Mouse (Mus musculus): ENCODE results near the gene Myo16. TPM values are rescaled to one million over a fixed set of nuclear protein-coding genes. Genes with fewer than 3 reads are reported as not detected.

Gene Myo16
- polyA plus RNA-seq, 1 experiment, result not detected

- no peaks in the 10 kb centered on the region for H3K4me1 ChIP-seq (ENCODE audit: control insufficient read depth, insufficient read depth, insufficient read length, low read length)
- H3K4me3 ChIP-seq (ENCODE audit: low read depth, low read length), result no peak overlapping the region
- 83% methylated on average over 6 of the region's 6 CpGs for WGBS
- no peaks in the 10 kb centered on the region for H3K36me3 ChIP-seq (ENCODE audit: control insufficient read depth, insufficient read depth, low read length)
- H3K27me3 ChIP-seq (ENCODE audit: control insufficient read depth, insufficient read depth, low read length), result no peaks in the 10 kb centered on the region
- no peak overlapping the region for H3K27ac ChIP-seq (ENCODE audit: insufficient read depth, low read depth, low read length)
- TF ChIP-seq CTCF (IDR thresholded peaks at IDR 0.05; ENCODE audit: extremely low read depth, insufficient read length, insufficient replicate concordance, low read depth, low read length) (no peak), POLR2A (IDR thresholded peaks at IDR 0.05; ENCODE audit: low read depth, low read length) (no peak)
These were observed 346.8 kb downstream of the Myo16 start for GRCm38 (mm10) chr8:10500465-10500864.

- Histone ChIP-seq H3K36me3 (ENCODE audit: control insufficient read depth, insufficient read depth, low read length) (no peaks in the 10 kb centered on the region), H3K27me3 (ENCODE audit: control insufficient read depth, insufficient read depth, low read length) (no peaks in the 10 kb centered on the region), H3K4me1 (ENCODE audit: control insufficient read depth, insufficient read depth, insufficient read length, low read length) (no peaks in the 10 kb centered on the region), H3K4me3 (ENCODE audit: low read depth, low read length) (no peak overlapping the region), H3K27ac (ENCODE audit: insufficient read depth, low read depth, low read length) (no peak overlapping the region)
- no peak for TF ChIP-seq POLR2A (IDR thresholded peaks at IDR 0.05; ENCODE audit: low read depth, low read length)
- TF ChIP-seq CTCF (IDR thresholded peaks at IDR 0.05; ENCODE audit: extremely low read depth, insufficient read length, insufficient replicate concordance, low read depth, low read length), result no peak
- WGBS, result 94% methylated on average over 3 of the region's 3 CpGs
These were observed 348.0 kb downstream of the Myo16 start for GRCm38 (mm10) chr8:10501750-10502149.

- H3K4me3 ChIP-seq (ENCODE audit: low read depth, low read length), result no peak overlapping the region
- H3K36me3 ChIP-seq (ENCODE audit: control insufficient read depth, insufficient read depth, low read length), result no peaks in the 10 kb centered on the region
- no peak overlapping the region for H3K27ac ChIP-seq (ENCODE audit: insufficient read depth, low read depth, low read length)
- H3K27me3 ChIP-seq (ENCODE audit: control insufficient read depth, insufficient read depth, low read length), result no peaks in the 10 kb centered on the region
- no peak for TF ChIP-seq POLR2A (IDR thresholded peaks at IDR 0.05; ENCODE audit: low read depth, low read length)
- TF ChIP-seq CTCF (IDR thresholded peaks at IDR 0.05; ENCODE audit: extremely low read depth, insufficient read length, insufficient replicate concordance, low read depth, low read length), result no peak
- 76% methylated on average over 3 of the region's 3 CpGs for WGBS
- no peaks in the 10 kb centered on the region for H3K4me1 ChIP-seq (ENCODE audit: control insufficient read depth, insufficient read depth, insufficient read length, low read length)
These were observed 358.4 kb downstream of the Myo16 start for GRCm38 (mm10) chr8:10512105-10512504.

- no peaks in the 10 kb centered on the region for H3K36me3 ChIP-seq (ENCODE audit: control insufficient read depth, insufficient read depth, low read length)
- H3K27ac ChIP-seq (ENCODE audit: insufficient read depth, low read depth, low read length), result no peak overlapping the region
- H3K4me3 ChIP-seq (ENCODE audit: low read depth, low read length), result no peak overlapping the region
- TF ChIP-seq POLR2A (IDR thresholded peaks at IDR 0.05; ENCODE audit: low read depth, low read length) (no peak), CTCF (IDR thresholded peaks at IDR 0.05; ENCODE audit: extremely low read depth, insufficient read length, insufficient replicate concordance, low read depth, low read length) (no peak)
- H3K4me1 ChIP-seq (ENCODE audit: control insufficient read depth, insufficient read depth, insufficient read length, low read length), result no peaks in the 10 kb centered on the region
- H3K27me3 ChIP-seq (ENCODE audit: control insufficient read depth, insufficient read depth, low read length), result no peaks in the 10 kb centered on the region
- 87% methylated on average over 8 of the region's 8 CpGs for WGBS
These were observed 363.7 kb downstream of the Myo16 start for GRCm38 (mm10) chr8:10517381-10517780.

- H3K27me3 ChIP-seq (ENCODE audit: control insufficient read depth, insufficient read depth, low read length), result no peaks in the 10 kb centered on the region
- no peak overlapping the region for H3K27ac ChIP-seq (ENCODE audit: insufficient read depth, low read depth, low read length)
- no peaks in the 10 kb centered on the region for H3K4me1 ChIP-seq (ENCODE audit: control insufficient read depth, insufficient read depth, insufficient read length, low read length)
- 54% methylated on average over 7 of the region's 7 CpGs for WGBS
- TF ChIP-seq POLR2A (IDR thresholded peaks at IDR 0.05; ENCODE audit: low read depth, low read length) (no peak), CTCF (IDR thresholded peaks at IDR 0.05; ENCODE audit: extremely low read depth, insufficient read length, insufficient replicate concordance, low read depth, low read length) (no peak)
- H3K4me3 ChIP-seq (ENCODE audit: low read depth, low read length), result no peak overlapping the region
- no peaks in the 10 kb centered on the region for H3K36me3 ChIP-seq (ENCODE audit: control insufficient read depth, insufficient read depth, low read length)
These were observed 365.6 kb downstream of the Myo16 start for GRCm38 (mm10) chr8:10519276-10519675.

- TF ChIP-seq POLR2A (IDR thresholded peaks at IDR 0.05; ENCODE audit: low read depth, low read length) (no peak), CTCF (IDR thresholded peaks at IDR 0.05; ENCODE audit: extremely low read depth, insufficient read length, insufficient replicate concordance, low read depth, low read length) (no peak)
- Histone ChIP-seq H3K36me3 (ENCODE audit: control insufficient read depth, insufficient read depth, low read length) (no peaks in the 10 kb centered on the region), H3K27me3 (ENCODE audit: control insufficient read depth, insufficient read depth, low read length) (no peaks in the 10 kb centered on the region), H3K4me3 (ENCODE audit: low read depth, low read length) (no peak overlapping the region), H3K27ac (ENCODE audit: insufficient read depth, low read depth, low read length) (no peak overlapping the region), H3K4me1 (ENCODE audit: control insufficient read depth, insufficient read depth, insufficient read length, low read length) (no peaks in the 10 kb centered on the region)
- WGBS, result 82% methylated on average over 4 of the region's 4 CpGs
These were observed 367.8 kb downstream of the Myo16 start for GRCm38 (mm10) chr8:10521463-10521862.

- H3K4me1 ChIP-seq (ENCODE audit: control insufficient read depth, insufficient read depth, insufficient read length, low read length), result no peaks in the 10 kb centered on the region
- no peaks in the 10 kb centered on the region for H3K27me3 ChIP-seq (ENCODE audit: control insufficient read depth, insufficient read depth, low read length)
- H3K4me3 ChIP-seq (ENCODE audit: low read depth, low read length), result no peak overlapping the region
- no peaks in the 10 kb centered on the region for H3K36me3 ChIP-seq (ENCODE audit: control insufficient read depth, insufficient read depth, low read length)
- no peak overlapping the region for H3K27ac ChIP-seq (ENCODE audit: insufficient read depth, low read depth, low read length)
- WGBS, result 75% methylated on average over 4 of the region's 4 CpGs
- TF ChIP-seq POLR2A (IDR thresholded peaks at IDR 0.05; ENCODE audit: low read depth, low read length) (no peak), CTCF (IDR thresholded peaks at IDR 0.05; ENCODE audit: extremely low read depth, insufficient read length, insufficient replicate concordance, low read depth, low read length) (no peak)
These were observed 372.0 kb downstream of the Myo16 start for GRCm38 (mm10) chr8:10525686-10526085.

GRCm38 (mm10) chr8:10526616-10527015 lies 372.9 kb downstream of the Myo16 start:
- WGBS, result 69% methylated on average over 5 of the region's 5 CpGs

More at GRCm38 (mm10) chr8:10526616-10527015, 372.9 kb downstream of the Myo16 start:
- Histone ChIP-seq H3K27me3 (ENCODE audit: control insufficient read depth, insufficient read depth, low read length) (no peaks in the 10 kb centered on the region), H3K36me3 (ENCODE audit: control insufficient read depth, insufficient read depth, low read length) (no peaks in the 10 kb centered on the region), H3K27ac (ENCODE audit: insufficient read depth, low read depth, low read length) (no peak overlapping the region), H3K4me3 (ENCODE audit: low read depth, low read length) (no peak overlapping the region), H3K4me1 (ENCODE audit: control insufficient read depth, insufficient read depth, insufficient read length, low read length) (no peaks in the 10 kb centered on the region)
- TF ChIP-seq POLR2A (IDR thresholded peaks at IDR 0.05; ENCODE audit: low read depth, low read length), result no peak
- TF ChIP-seq CTCF (IDR thresholded peaks at IDR 0.05; ENCODE audit: extremely low read depth, insufficient read length, insufficient replicate concordance, low read depth, low read length), result no peak

Data from small intestine, adult 2 months (tissue).